Mouse (Mus musculus): ENCODE measurements around the gene Phospho1. TPM values are rescaled to one million over a fixed set of nuclear protein-coding genes. Genes with fewer than 3 reads are reported as not detected.

The Phospho1 gene
- not detected in 2 replicates for polyA plus RNA-seq (2012; ENCODE audit: insufficient read depth, insufficient read length, low replicate concordance, missing spikeins)

- peak within 1 kb of the TSS; percentile 66 for H3K4me3 ChIP-seq (ENCODE audit: insufficient read depth, low read depth, low read length)
- peak within 1 kb of the TSS; percentile 62 for H3K27ac ChIP-seq (ENCODE audit: insufficient read depth, low read depth, low read length)
- 0 out of 2 replicates have a peak, but pooled peaks cover 6% of the 10 kb centered on the region for H3K4me1 ChIP-seq (ENCODE audit: control insufficient read depth, insufficient read depth, low read length)
- no peak for TF ChIP-seq CTCF (IDR thresholded peaks at IDR 0.05; ENCODE audit: insufficient read depth, low read depth, low read length)
- peak; percentile 75 for TF ChIP-seq POLR2A (IDR thresholded peaks at IDR 0.05; ENCODE audit: insufficient read depth, low read depth, low read length)
- WGBS = under 1% methylated on average over 77 of the region's 78 CpGs
These were observed at the start of gene Phospho1 for GRCm38 (mm10) chr11:95824071-95824876. Gene Phospho1 (plus strand): TSS chr11:95824499.

GRCm38 (mm10) chr11:95777323-95778297 lies 46.7 kb upstream of the Phospho1 start:
- no peak for TF ChIP-seq CTCF (IDR thresholded peaks at IDR 0.05; ENCODE audit: insufficient read depth, low read depth, low read length)
- no peak for TF ChIP-seq POLR2A (IDR thresholded peaks at IDR 0.05; ENCODE audit: insufficient read depth, low read depth, low read length)
- H3K4me1 ChIP-seq (ENCODE audit: control insufficient read depth, insufficient read depth, low read length) = no peaks in the 10 kb centered on the region; the same call in 1 of the 2 replicates
- no peak overlapping the region for H3K4me3 ChIP-seq (ENCODE audit: insufficient read depth, low read depth, low read length)
- 53% methylated on average over 17 of the region's 17 CpGs for WGBS
- H3K27ac ChIP-seq (ENCODE audit: insufficient read depth, low read depth, low read length) = no peak overlapping the region

- no peak overlapping the region for H3K27ac ChIP-seq (ENCODE audit: insufficient read depth, low read depth, low read length)
- WGBS = 65% methylated on average over 4 of the region's 4 CpGs
- no peaks in the 10 kb centered on the region; the same call in 1 of the 2 replicates for H3K4me1 ChIP-seq (ENCODE audit: control insufficient read depth, insufficient read depth, low read length)
- no peak for TF ChIP-seq CTCF (IDR thresholded peaks at IDR 0.05; ENCODE audit: insufficient read depth, low read depth, low read length)
- TF ChIP-seq POLR2A (IDR thresholded peaks at IDR 0.05; ENCODE audit: insufficient read depth, low read depth, low read length) = no peak
- no peak overlapping the region for H3K4me3 ChIP-seq (ENCODE audit: insufficient read depth, low read depth, low read length)
These were observed 45.5 kb upstream of the Phospho1 start for GRCm38 (mm10) chr11:95778831-95779251.

- Histone ChIP-seq H3K4me3 (ENCODE audit: insufficient read depth, low read depth, low read length) (no peak overlapping the region), H3K4me1 (ENCODE audit: control insufficient read depth, insufficient read depth, low read length) (no peaks in the 10 kb centered on the region; the same call in 1 of the 2 replicates), H3K27ac (ENCODE audit: insufficient read depth, low read depth, low read length) (no peak overlapping the region)
- TF ChIP-seq CTCF (IDR thresholded peaks at IDR 0.05; ENCODE audit: insufficient read depth, low read depth, low read length) (no peak), POLR2A (IDR thresholded peaks at IDR 0.05; ENCODE audit: insufficient read depth, low read depth, low read length) (no peak)
- 96% methylated on average over 4 of the region's 4 CpGs for whole genome bisulfite sequencing
These were observed 44.9 kb upstream of the Phospho1 start for GRCm38 (mm10) chr11:95779366-95779765.

- TF ChIP-seq POLR2A (IDR thresholded peaks at IDR 0.05; ENCODE audit: insufficient read depth, low read depth, low read length) (no peak), CTCF (IDR thresholded peaks at IDR 0.05; ENCODE audit: insufficient read depth, low read depth, low read length) (no peak)
- no peak overlapping the region for H3K4me3 ChIP-seq (ENCODE audit: insufficient read depth, low read depth, low read length)
- no peaks in the 10 kb centered on the region; the same call in 1 of the 2 replicates for H3K4me1 ChIP-seq (ENCODE audit: control insufficient read depth, insufficient read depth, low read length)
- WGBS = 94% methylated on average over 8 of the region's 8 CpGs
- H3K27ac ChIP-seq (ENCODE audit: insufficient read depth, low read depth, low read length) = no peak overlapping the region
These were observed 43.8 kb upstream of the Phospho1 start for GRCm38 (mm10) chr11:95780480-95780879.

- H3K4me1 ChIP-seq (ENCODE audit: control insufficient read depth, insufficient read depth, low read length) = no peaks in the 10 kb centered on the region; the same call in 1 of the 2 replicates
- no peak overlapping the region for H3K4me3 ChIP-seq (ENCODE audit: insufficient read depth, low read depth, low read length)
- WGBS = 85% methylated on average over 11 of the region's 11 CpGs
- no peak overlapping the region for H3K27ac ChIP-seq (ENCODE audit: insufficient read depth, low read depth, low read length)
- TF ChIP-seq POLR2A (IDR thresholded peaks at IDR 0.05; ENCODE audit: insufficient read depth, low read depth, low read length) (no peak), CTCF (IDR thresholded peaks at IDR 0.05; ENCODE audit: insufficient read depth, low read depth, low read length) (no peak)
These were observed 42.7 kb upstream of the Phospho1 start for GRCm38 (mm10) chr11:95781557-95781956.

- WGBS = 85% methylated on average over 4 of the region's 4 CpGs
These were observed 40.8 kb upstream of the Phospho1 start for GRCm38 (mm10) chr11:95783457-95783856.

GRCm38 (mm10) chr11:95783958-95784357 lies 40.3 kb upstream of the Phospho1 start:
- no peak overlapping the region for H3K4me3 ChIP-seq (ENCODE audit: insufficient read depth, low read depth, low read length)
- H3K4me1 ChIP-seq (ENCODE audit: control insufficient read depth, insufficient read depth, low read length) = no peaks in the 10 kb centered on the region
- no peak overlapping the region for H3K27ac ChIP-seq (ENCODE audit: insufficient read depth, low read depth, low read length)
- WGBS = 90% methylated on average over 9 of the region's 9 CpGs
- TF ChIP-seq CTCF (IDR thresholded peaks at IDR 0.05; ENCODE audit: insufficient read depth, low read depth, low read length) = no peak
- no peak for TF ChIP-seq POLR2A (IDR thresholded peaks at IDR 0.05; ENCODE audit: insufficient read depth, low read depth, low read length)

More at GRCm38 (mm10) chr11:95783457-95783856, 40.8 kb upstream of the Phospho1 start:
- Histone ChIP-seq H3K27ac (ENCODE audit: insufficient read depth, low read depth, low read length) (no peak overlapping the region), H3K4me1 (ENCODE audit: control insufficient read depth, insufficient read depth, low read length) (no peaks in the 10 kb centered on the region), H3K4me3 (ENCODE audit: insufficient read depth, low read depth, low read length) (no peak overlapping the region)
- TF ChIP-seq CTCF (IDR thresholded peaks at IDR 0.05; ENCODE audit: insufficient read depth, low read depth, low read length) = no peak
- no peak for TF ChIP-seq POLR2A (IDR thresholded peaks at IDR 0.05; ENCODE audit: insufficient read depth, low read depth, low read length)

Measured in olfactory bulb, adult 2 months (tissue).